Mouse (Mus musculus): ENCODE results near the gene Jmjd8.
"Not testable (repeated sequence)": the region's sequence is repeated elsewhere in the genome, so short reads cannot be mapped to it uniquely, and the experiment has no call there.

Gene Jmjd8

DNA sequence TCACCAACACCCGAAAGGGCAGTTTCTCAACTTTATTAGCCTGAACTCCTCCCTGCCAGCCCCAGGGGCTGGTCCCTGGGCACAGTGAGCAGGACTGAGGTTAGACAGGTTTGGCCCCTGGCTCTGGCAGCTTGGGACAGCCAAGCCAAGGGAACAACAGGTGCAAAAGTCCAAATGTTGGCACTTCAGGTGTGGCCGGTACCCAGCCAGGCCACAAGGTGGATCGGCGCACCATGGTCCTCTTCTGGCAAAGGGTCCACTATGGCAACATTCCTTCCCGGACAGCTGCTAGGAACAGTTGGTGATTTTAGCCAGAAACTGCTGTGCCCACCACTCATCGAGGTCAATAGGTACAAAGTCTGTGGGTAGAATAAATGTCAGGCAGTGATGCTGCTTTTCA, 35.0 kb downstream of the Jmjd8 start:
- no peak for DNase-seq

DNA sequence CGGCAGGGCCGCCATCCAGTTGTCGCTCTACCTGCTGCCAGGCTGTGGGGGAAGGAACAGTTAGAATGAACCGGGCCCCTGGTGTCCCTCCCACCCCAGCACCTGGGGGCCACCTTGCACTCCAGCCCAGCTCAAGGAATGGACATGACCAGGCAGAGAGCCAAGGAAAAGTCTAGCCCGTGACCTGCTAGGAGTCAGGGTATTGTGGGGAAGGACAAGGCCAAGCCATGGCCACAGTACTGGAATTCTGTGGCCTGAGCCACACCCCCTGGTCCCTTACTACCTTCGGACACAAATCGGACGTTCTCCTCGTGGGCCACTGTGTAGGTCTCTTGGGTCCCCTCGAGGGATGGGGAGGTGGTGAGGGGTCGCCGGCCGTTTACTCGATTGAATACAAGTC, 35.6 kb downstream of the Jmjd8 start:
- no peak for DNase-seq

DNA sequence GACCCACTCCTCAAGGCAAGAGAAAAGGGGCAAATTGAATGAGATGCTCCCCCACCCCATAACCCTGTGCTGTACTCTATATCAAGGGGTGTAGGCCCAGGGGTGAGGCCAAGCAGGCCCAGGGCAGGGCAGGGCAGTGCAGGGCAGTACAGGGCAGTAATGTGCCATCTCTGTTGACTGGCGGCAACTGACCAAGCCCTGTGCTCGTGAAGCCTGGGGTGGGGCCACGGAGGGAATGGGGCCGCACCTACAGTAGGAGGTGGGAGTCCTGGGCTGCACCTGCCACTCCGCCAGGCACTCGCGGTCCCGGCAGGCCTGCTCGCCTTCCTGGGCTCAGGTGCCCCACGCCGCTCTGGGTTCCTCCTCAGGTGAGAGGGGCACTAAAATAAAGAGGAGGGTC, 36.6 kb downstream of the Jmjd8 start:
- DNase-seq, result no peak

- no peak for DNase-seq
Measured at GRCm38 (mm10) chr17:25866172-25866571, 37.5 kb downstream of the Jmjd8 start.

- no peak for DNase-seq
Measured at GRCm38 (mm10) chr17:25867509-25867835, 38.8 kb downstream of the Jmjd8 start.

GRCm38 (mm10) chr17:25867836-25868600, 39.4 kb downstream of the Jmjd8 start:
- DNase-seq, result peak; percentile 78

- peak; percentile 89 for DNase-seq
Measured at GRCm38 (mm10) chr17:25868601-25869191, 40.0 kb downstream of the Jmjd8 start, which contains the start of gene Mcrip2. Gene Mcrip2 (minus strand): TSS chr17:25868764.

- no peak for DNase-seq
Measured at GRCm38 (mm10) chr17:25869498-25869897, 40.8 kb downstream of the Jmjd8 start.

- DNase-seq, result no peak
Measured at GRCm38 (mm10) chr17:25869954-25870353, 41.3 kb downstream of the Jmjd8 start.

GRCm38 (mm10) chr17:25871566-25871965, 42.9 kb downstream of the Jmjd8 start:
- not testable (repeated sequence) for DNase-seq

DNA sequence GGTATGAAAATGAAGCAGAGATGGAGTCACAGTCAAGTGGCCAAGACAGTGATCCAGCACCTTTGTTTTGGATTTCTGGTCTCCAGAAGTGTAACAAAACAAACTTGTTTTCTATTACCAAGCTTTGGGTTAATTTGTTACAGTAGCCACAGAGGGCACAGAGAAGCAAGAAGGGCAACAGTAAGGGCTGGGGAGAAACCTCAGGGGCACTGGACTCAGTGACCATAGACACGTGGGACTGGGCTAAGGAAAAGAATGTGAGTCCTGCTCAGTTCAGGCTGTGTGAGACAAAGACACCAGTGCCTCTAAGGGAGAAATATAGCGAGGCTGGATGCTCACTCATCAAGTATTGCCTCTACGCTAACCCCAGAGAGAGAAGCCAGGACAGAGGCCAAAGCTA, 44.0 kb downstream of the Jmjd8 start:
- DNase-seq, result no peak

DNA sequence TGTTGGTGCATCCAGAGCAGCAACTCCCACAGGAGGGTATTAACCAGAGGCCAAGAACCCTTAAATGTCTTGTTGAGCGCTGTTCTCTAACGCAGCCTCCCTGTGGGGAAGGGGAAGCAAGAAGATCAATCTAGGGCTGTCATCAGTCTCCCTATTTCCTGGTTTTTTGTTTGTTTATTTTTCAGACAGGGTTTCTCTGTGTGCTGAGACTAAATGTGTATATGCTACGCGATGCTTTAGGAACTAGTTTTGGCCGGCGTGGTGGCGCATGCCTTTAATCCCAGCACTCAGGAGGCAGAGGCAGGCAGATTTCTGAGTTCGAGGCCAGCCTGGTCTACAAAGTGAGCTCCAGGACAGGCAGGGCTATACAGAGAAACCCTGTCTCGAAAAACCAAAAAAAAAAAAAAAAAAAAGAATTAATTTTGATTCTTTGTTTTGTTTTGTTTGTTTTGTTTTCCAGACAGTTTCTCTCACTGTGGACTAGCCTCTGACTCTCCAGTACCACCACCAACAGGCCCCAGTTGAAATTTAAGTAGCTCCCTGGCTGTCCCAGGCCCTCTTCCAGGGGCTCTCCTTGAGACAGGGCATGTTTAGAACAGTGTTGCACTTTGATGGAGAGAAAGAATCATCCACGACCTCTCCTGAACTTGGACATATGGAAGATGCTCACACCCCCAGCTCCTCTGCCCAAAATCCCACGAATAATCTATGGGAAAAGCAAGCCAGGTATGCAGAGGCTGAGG, 44.9 kb downstream of the Jmjd8 start:
- DNase-seq, result no peak

GRCm38 (mm10) chr17:25874148-25874720, 45.6 kb downstream of the Jmjd8 start:
- no peak for DNase-seq

- peak; percentile 96 for DNase-seq
Measured at GRCm38 (mm10) chr17:25874721-25875170, 46.1 kb downstream of the Jmjd8 start, which contains the start of gene Mettl26. Gene Mettl26 (plus strand): TSS chr17:25875074.

DNA sequence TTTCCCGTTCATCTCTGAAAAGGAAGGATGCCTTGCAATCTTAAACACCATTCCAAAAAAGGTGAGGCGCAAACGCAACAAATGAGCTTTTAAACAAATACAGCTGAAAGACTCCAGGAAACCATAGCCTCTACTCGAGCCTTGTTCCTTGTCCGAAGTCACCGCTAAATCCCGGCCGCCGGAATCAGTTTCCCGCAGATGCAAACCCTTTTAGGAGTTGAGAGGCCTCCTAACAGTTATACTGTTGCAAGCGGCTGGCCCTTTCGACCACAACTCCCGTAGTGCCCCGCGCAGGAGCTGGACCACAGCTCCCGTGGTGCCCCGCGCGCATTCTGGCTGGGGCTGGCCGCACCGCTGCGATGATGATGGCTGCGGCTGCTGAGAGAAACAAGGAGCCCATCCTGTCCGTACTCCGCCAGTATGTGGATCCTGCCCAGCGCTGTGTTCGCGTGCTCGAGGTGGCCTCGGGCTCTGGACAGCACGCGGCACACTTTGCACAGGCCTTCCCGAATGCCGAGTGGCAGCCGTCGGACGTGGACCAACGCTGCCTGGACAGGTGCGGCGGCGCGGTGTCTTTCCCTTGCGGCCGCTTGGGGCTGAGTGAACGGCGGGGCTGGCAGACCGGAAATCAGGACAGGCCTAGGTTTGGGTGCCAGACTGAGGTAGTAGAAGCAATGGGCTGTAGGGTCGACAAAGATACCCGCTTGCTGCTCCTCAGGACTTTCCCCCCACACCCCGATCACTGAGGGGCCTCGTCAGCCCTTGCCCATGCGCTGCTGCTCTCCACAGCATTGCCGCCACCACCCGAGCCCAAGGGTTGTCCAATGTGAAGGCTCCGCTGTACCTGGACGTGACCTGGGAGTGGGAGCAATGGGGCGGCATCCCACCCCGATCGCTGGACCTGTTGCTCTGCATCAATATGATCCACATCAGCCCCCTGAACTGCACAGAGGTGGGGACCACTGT, 46.8 kb downstream of the Jmjd8 start:
- DNase-seq, result peak; percentile 94

DNA sequence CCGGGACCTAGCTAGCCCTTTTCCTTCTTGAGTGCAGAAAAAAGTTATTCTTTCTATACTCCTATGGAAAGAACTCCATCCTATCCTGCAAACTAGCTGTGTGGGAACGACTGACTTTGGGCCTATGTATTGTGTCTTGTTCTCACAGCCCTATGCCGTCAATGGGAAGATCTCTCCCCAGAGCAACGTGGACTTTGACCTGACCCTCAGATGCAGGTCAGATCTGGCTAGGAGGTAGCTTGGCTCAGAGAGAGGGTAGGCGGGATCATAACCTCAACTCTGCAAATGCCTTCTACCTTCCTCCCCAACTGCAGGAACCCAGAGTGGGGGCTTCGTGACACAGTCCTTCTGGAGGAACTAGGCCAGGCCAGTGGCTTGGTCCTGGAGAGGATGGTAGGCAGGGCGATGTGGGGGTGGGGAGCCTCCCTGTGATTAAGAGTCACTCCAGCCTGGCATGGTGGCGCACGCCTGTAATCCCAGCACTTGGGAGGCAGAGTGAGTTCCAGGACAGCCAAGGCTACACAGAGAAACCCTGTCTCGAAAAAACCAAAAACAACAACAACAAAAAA, 47.8 kb downstream of the Jmjd8 start:
- peak; percentile 72 for DNase-seq

DNA sequence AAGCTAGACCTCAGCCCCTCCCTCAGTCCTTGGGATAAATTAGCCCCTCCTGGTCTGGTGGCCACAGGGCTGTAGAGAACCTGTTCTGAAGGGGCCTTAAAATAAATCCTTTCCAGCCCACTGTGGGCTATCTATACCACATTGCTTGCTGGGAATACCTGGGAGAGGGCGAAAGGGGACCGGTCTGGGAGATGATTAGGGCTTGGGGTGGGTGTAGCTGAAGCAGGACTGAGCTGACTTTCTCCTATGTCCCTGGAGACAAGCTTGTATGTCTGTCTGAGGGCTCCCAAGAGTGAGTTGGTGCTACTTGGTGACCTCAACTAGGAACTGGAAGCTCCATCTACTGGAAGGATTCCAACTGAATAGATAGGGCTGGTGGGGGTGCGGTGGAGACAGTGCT, 48.4 kb downstream of the Jmjd8 start:
- DNase-seq, result no peak

DNA sequence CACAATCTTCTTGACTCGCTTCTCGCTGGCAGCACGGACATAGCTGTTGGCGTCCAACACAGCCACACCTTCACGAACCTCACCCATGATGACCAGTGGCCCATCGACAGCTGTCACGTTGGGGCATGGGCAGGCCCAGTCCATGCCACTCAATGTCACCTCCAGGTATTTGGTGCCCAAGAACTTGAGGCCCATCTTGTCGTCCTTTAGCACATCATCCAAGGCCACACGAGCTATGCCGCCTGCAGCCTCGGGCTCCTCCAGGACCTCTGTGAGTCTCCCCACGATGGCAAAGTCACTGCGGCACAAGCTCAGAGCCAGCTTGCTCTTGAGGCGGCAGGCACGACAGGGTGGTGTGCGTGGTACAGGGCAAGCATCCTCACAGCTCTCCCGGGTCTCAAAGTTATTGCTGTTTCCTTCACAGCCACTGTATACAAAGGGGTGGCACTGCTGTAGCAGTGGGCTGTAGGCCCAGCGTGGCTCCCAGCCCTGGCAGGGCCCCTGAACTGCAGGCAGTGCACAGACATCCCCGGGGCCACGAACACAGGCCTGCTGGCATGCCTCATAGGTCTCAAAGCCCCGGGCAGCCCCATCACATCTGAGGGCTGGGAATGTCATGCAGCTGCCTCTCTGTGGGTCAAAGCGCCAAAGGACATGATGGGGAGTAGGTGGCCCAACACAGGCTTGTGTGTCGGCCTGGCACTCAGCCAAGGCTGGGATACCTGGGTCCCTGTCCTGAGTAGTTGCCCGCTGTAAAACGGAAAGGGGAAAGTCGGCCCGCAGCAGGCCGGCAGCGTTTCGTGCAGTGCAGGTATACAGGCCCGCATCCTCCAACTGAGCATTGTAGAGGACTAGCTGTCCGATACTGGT, 49.3 kb downstream of the Jmjd8 start:
- no peak for DNase-seq

DNA sequence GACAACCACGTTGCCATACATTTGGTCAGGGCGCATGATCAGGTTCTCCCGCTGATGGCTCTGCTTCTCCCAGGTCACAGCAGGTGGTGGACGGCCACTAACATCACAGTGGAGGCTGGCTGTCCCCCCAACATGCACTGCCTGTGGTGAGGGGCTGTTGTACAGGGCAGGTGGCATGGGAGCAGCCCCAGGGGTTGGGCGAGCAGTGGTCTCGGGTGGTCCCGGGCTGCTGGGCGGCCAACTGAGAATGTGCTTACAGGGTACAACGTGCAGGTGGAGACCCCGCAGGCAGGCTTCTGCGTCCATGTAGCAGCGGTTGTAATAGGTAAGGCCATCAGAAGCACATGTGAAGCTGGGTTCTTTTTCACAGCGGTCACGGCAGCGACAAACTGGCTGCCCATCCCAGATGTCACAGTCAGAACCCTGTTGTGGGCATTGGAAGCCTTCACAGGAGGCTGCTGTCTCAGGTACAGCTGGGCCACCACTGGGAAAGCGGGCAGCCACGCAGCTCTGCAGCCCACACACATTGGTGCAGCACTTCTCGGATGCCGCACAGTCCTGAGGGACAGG, 50.0 kb downstream of the Jmjd8 start:
- no peak for DNase-seq

GRCm38 (mm10) chr17:25879261-25879660, 50.6 kb downstream of the Jmjd8 start:
- peak; percentile 73 for DNase-seq
